Mouse (Mus musculus) telencephalon, adult 2 months (tissue): ENCODE data around the gene Inpp5k.

Source experiments
- DNase-seq: peaks from one replicate; pipeline ENCODE4 v3.0.0-alpha.2; 2011; ENCODE audit warnings: low read depth, low spot score

Gene Inpp5k

DNA sequence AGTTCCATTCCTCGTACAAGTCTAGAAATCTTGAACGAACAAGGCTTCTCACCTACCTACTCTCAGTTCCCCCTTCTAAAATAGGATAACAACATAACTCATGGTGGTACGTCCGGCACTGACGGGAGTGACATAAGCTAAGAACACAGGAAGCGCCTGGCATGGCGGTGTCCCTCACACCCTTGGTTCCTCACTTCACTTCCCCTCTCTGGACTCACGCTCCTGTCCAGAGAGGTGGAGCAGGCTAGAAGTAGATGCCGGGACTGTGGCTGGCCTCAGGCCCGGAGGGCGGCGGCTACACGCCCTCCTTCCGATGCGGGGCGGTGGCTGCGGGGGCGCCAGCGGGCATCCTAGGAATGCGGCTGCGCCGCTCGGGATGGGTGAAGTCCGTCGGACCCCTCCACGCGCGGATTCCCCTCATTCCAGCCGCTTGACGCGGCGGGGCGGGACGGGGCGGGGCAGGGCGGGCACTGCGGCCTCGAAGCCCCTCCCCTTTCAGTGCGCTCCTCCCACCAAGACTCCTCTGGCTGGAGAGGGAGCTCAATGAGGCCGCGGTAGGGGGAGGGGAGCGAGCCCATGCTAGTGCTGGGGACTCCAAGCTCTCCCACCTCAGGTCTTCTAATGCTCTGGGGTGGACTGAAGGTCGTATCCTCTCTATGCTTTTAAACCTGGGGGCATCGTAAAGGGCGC, 23.1 kb downstream of the Inpp5k start:
- no peak for DNase-seq

DNA sequence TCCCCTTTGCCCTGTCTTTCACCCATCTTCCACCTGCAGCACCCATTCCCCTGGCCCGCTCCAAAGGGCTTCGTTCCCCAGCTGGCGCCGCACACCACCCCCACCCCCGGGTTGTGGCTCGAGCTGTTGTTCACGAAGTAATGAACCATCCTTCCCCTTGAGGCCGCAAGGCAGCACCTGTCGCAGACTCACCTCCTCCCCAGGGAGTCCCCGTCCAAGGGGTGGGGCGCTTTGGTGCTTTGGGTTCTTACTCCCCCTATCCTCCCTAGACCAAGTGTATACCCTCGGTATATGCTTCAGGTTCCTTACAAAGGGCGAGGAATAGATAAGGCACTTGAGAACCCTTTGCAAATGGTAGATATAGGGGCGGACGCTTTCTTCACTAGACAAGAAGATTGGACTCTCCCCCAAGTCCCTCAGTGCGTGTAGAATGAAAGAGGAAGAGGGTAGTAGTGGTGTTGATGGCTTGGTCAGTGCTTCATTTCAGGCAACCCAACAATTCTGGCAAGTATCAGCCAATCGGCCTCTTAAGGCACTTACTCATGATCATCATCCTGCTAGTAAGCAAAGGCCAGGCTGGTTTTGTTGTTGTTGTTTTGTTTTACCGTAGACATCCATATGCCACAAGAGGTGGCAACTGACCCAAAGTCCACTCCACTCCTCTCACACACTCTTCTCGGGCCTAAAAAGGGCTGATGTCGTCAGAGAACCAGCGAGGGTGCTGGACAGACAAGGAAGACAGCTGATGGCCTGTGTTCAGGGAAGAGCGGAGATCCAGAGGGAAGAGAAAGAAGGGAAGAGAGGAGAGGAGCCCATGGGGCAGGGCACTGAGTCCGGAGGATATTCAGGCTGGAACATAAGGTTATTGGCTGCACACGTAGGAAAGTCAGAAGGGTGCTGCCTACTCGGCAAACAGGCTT, 23.9 kb downstream of the Inpp5k start:
- no peak for DNase-seq

- DNase-seq, result no peak
Observed at GRCm38 (mm10) chr11:75655621-75656545, 25.1 kb downstream of the Inpp5k start.

- no peak for DNase-seq
Observed at GRCm38 (mm10) chr11:75656621-75657590, 26.1 kb downstream of the Inpp5k start.

- DNase-seq, result no peak
Observed at GRCm38 (mm10) chr11:75657841-75658240, 27.1 kb downstream of the Inpp5k start.

DNA sequence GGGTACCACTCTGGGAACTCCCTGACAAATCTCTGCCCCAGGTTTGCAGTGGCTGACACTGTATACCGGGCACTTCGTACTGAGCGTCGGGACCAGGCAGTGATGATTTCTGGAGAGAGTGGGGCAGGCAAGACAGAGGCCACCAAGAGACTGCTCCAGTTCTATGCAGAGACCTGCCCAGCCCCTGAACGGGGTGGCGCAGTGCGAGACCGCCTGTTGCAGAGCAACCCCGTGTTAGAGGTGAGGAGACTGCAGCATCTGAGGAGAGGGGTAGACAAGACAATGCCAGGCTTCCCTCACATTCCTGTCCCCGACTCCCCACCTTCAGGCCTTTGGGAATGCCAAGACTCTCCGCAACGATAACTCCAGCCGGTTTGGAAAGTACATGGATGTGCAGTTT, 27.5 kb downstream of the Inpp5k start:
- DNase-seq, result no peak

- no peak for DNase-seq
Observed at GRCm38 (mm10) chr11:75658996-75659750, 28.4 kb downstream of the Inpp5k start.

GRCm38 (mm10) chr11:75660081-75660590, 29.3 kb downstream of the Inpp5k start:
- no peak for DNase-seq

DNA sequence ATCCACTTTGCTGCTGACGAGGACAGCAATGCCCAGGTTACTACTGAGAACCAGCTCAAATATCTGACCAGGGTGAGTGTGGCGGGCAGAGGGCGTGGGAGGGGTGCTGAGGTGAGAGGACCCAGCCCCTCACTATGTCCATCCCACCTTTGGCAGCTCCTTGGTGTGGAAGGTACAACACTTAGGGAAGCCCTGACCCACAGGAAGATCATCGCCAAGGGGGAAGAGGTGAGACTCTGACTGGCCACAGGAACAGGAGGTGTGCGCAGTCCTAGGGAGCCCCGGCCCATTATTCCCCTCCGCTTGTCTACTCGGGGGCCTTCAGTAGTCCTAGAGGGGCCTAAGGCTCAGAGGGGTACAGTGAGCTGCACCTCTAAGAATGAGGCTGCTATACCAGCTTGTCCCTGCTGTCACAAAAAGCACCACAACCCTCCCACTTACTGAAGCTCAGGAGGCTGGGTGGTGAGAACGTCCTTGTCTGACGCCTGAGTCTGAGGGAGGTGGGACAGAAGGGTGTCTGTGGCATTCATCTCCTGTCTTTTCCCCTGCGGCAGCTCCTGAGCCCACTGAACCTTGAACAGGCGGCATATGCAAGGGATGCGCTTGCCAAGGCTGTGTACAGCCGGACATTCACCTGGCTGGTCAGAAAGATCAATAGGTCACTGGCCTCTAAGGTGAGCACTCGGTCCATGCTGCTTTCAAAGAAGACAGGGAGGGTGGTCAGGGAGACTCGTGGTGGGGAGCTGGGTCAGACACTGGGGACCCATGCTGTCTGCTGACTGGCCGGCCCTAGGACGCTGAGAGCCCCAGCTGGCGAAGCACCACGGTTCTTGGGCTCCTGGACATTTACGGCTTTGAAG, 30.4 kb downstream of the Inpp5k start:
- DNase-seq, result no peak

DNA sequence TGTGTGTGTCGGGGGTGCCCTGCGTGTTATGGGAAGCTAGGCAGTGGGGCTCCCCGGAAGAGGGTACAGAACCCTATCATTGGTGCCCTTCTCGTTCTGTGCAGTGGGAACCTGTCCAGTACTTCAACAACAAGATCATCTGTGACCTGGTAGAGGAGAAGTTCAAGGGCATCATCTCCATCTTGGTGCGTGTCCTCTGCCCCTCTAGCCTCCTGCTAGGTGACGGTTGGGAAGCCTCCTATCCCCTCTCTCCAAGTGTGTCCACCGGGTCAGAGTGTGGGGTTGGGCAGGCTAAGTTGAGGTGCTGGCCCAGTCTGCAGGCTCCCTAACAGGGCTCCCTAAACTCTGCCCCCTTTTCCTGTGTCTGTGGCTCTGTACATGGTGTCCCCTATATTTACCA, 31.3 kb downstream of the Inpp5k start:
- no peak for DNase-seq

DNA sequence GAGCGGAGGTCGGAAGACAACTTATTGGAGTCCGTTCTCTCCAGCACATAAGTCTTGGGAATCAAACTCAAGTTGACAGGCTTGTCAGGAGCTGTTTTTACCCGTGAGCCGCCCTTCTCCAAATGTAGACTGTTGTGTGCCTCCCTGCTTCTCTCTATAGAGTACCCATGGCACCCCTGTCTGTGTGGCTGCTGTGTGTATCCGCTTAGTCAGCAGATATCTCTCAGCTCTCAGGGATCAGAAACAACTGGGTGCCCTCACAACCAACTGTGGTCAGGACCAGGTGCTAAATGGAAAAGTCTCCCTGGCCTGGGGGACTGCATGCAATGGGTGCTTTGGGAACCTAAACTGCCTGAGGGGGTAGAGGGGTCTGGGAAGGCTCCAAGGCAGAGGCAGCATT, 35.5 kb downstream of the Inpp5k start:
- no peak for DNase-seq

DNA sequence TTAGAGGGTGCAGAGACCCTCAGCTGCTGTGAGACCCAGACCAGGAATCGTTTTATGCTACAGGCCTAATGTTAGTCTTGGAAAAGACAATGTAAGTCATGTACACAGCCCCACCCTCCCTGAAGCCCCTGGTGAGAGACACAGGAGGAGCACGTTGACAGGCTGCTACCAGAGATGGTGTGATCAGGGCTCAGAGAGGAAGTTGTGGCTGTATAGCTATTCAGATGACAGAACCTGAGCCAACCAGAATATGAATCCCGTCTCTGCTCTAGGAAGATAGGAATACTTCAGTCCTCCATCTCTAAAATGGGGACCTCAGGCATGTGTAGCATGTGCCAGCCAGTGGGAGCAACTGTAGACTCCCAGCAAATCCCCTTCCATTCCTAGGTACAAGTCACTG, 37.8 kb downstream of the Inpp5k start:
- DNase-seq, result no peak

- DNase-seq, result no peak
Observed at GRCm38 (mm10) chr11:75669176-75669852, 38.5 kb downstream of the Inpp5k start.

GRCm38 (mm10) chr11:75669853-75670200, 39.0 kb downstream of the Inpp5k start:
- DNase-seq, result no peak

DNA sequence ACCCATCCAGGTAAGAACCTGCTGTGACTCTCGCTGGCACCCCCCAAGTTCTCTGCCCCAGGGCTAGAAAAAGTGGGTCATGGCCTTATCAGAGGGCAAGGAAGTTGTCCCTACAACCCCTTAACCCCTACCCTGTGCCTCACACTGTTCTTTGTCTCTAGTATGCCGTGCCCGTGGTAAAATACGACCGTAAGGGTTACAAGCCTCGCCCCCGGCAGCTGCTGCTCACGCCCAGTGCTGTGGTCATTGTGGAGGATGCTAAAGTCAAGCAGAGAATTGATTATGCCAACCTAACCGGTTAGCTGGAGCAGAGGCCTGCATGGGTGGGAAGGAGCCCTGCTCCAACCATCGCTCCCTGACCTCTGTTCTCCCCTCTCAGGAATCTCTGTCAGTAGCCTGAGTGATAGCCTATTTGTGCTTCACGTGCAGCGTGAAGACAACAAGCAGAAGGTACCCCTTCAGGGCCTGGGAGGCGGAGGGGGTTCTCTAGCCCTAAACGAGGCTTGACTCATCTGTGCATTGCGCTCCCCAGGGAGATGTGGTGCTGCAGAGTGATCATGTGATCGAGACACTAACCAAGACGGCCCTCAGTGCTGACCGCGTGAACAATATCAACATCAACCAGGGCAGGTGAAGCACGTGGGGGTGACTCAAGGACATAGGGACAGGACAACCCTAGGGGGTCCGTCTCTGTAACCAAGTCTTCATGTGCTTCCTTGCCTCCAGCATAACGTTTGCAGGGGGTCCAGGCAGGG, 40.8 kb downstream of the Inpp5k start:
- no peak for DNase-seq

GRCm38 (mm10) chr11:75673411-75673810, 42.6 kb downstream of the Inpp5k start:
- DNase-seq, result no peak

GRCm38 (mm10) chr11:75674875-75675274, 44.1 kb downstream of the Inpp5k start:
- no peak for DNase-seq
